Mouse (Mus musculus) spleen, adult 2 months (tissue): ENCODE data around the gene Zbtb42.

Experiments used
- CTCF ChIP-seq: fragments of 200-500 bp; IDR thresholded peaks from 2 replicates; pipeline ENCODE4 v1.5.1; 2011; ENCODE audit warnings: mild to moderate bottlenecking, inconsistent platforms; ENCODE audit not compliant: insufficient read depth, insufficient read length, insufficient replicate concordance; ENCODE audit errors: extremely low read depth
- POLR2A ChIP-seq: fragments of 200-500 bp; IDR thresholded peaks from 2 replicates; pipeline ENCODE4 v1.6.1; 2011; ENCODE audit warnings: low read depth, low read length, inconsistent platforms

GRCm38 (mm10) chr12:112660576-112661326 is 17.9 kb upstream of the Zbtb42 start:
- TF ChIP-seq POLR2A (no peak), CTCF (no peak)
